Mouse (Mus musculus) intestine, embryonic 15.5 days (tissue): ENCODE results near the gene Stx18. TPM values are rescaled to one million over a fixed set of nuclear protein-coding genes. Genes with fewer than 3 reads are reported as not detected.

Source experiments
- ATAC-seq: fragments of 200-750 bp; cut with Nextera tagmentation; 2 replicates; pipeline ENCODE4 v1.8.0; 2017; ENCODE audit warnings: moderate TSS enrichment, moderate library complexity
- H3K27ac ChIP-seq: fragments of 300-500 bp; sonication (generic); 2 replicates; pipeline ENCODE4 v1.5.1; 2015; ENCODE audit warnings: mild to moderate bottlenecking, inconsistent platforms
- H3K27me3 ChIP-seq: fragments of 300-500 bp; sonication (generic); replicated peaks from 2 replicates; pipeline ENCODE4 v1.6.1; 2015; ENCODE audit warnings: inconsistent platforms
- H3K36me3 ChIP-seq: fragments of 300-500 bp; sonication (generic); 2 replicates; pipeline ENCODE4 v1.6.1; 2015; ENCODE audit warnings: inconsistent platforms
- H3K4me1 ChIP-seq: fragments of 300-500 bp; sonication (generic); replicated peaks from 2 replicates; pipeline ENCODE4 v1.6.1; 2015; ENCODE audit warnings: inconsistent platforms
- H3K4me2 ChIP-seq: fragments of 300-500 bp; sonication (generic); replicated peaks from 2 replicates; pipeline ENCODE4 v1.6.1; 2015; ENCODE audit warnings: mild to moderate bottlenecking, inconsistent platforms
- H3K4me3 ChIP-seq: fragments of 300-500 bp; sonication (generic); replicated peaks from 2 replicates; pipeline ENCODE4 v1.5.1; 2015; ENCODE audit warnings: inconsistent platforms
- H3K9ac ChIP-seq: fragments of 300-500 bp; sonication (generic); 2 replicates; pipeline ENCODE4 v1.6.1; 2015; ENCODE audit warnings: inconsistent platforms
- H3K9me3 ChIP-seq: fragments of 300-500 bp; sonication (generic); 2 replicates; pipeline ENCODE4 v1.6.1; 2016; ENCODE audit warnings: inconsistent platforms
- WGBS: fragments of 180-500 bp; shearing (Covaris S2); methylation state at CpG from one replicate; pipeline ENCODE4 v1.1.7; 2015; 5-methylcytosine and 5-hydroxymethylcytosine counted together
- polyA plus RNA-seq: library from polyadenylated mRNA; unstranded; fragments of >200 nt; fragmentation: Nextera tagmentation; extraction: Ambion mirVana; gene quantifications from 2 replicates; pipeline ENCODE4 v1.2.1, GENCODE M21; 2015

Gene Stx18
- polyA plus RNA-seq: 38.5 and 39.2 TPM in 2 replicates

DNA sequence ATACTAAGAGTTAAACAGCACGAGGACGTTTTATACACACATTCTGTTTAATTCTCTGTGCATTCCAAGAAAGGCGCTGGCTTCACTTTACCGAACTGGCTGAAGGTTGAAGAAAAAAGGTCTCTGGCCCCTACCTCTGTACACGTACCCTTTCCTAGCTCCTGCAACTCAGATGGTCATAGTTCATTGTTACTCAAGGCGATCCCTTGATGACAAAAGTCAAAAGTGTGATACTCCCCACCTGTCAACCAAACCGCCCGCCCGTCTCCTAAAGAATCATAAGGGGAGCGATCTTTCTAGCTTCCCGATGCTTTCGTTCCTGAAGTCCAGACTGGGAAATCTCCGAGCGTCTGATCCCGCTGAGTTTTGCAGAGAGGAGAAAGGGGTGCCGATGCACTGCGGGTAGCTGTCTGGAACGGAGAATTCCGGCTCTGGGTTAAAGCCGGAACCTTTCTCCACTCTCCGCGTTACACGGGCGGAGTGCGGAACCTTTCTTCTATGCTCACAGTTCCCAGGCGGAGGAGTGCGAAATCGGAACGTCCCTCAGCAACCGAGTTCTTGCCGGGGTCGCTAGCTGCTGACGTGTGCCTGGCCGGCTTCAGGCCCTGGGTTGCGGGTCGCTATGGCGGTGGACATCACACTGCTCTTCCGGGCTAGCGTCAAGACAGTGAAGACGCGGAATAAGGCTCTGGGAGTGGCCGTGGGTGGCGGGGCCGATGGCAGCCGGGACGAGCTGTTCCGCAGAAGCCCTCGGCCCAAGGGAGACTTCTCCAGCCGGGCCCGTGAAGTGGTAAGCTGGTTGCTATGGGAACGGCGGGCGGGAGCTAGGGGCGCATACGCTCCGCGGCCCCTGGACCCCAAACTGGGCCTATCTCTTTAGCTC, at the start of gene Stx18:
Stx18 (plus strand) TSS at position 33 of the 883 bp plus-strand sequence.
- H3K4me3 ChIP-seq: peak within 1 kb of the TSS; percentile 96
- H3K9me3 ChIP-seq: no peaks in the 10 kb centered on the region
- under 1% methylated on average over 57 of the region's 57 CpGs for WGBS
- peak; percentile 97 for ATAC-seq
- H3K4me2 ChIP-seq: peak within 1 kb of the TSS; percentile 78
- H3K9ac ChIP-seq: peak within 1 kb of the TSS; percentile 86
- no peaks in the 10 kb centered on the region; the same call in 1 of the 2 replicates for H3K4me1 ChIP-seq
- no peaks in the 10 kb centered on the region for H3K36me3 ChIP-seq
- no peaks in the 10 kb centered on the region for H3K27me3 ChIP-seq
- peak within 1 kb of the TSS; percentile 61 for H3K27ac ChIP-seq

DNA sequence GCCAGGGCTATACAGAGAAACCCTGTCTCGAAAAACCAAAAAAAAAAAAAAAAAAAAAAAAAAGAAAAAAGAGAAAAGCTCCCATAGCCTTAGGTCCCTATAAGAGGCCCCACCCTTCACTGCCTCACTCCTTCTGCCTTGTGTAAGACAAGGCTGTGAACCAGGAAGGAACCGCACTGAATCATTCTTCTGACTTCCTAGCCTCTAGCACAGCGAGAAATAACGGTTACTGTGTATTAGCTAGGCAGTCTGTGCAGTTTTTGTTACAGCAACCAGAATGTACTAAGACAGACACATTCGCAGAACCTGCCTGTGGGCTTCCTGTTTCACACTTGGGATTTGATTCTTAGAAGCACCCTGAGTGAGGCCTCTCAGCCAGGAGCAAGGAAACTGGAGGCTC, 46.2 kb upstream of the Stx18 start:
- 73% methylated on average over 5 of the region's 5 CpGs for whole genome bisulfite sequencing
- no peak overlapping the region for H3K4me3 ChIP-seq
- no peak for ATAC-seq
- H3K4me1 ChIP-seq: no peaks in the 10 kb centered on the region
- H3K27ac ChIP-seq: no peak overlapping the region
- no peak overlapping the region for H3K9ac ChIP-seq
- H3K27me3 ChIP-seq: no peaks in the 10 kb centered on the region
- H3K36me3 ChIP-seq: no peaks in the 10 kb centered on the region
- no peak overlapping the region for H3K4me2 ChIP-seq
- no peaks in the 10 kb centered on the region for H3K9me3 ChIP-seq

- Histone ChIP-seq H3K4me3 (no peak overlapping the region), H3K4me2 (no peak overlapping the region), H3K9ac (no peak overlapping the region), H3K9me3 (no peaks in the 10 kb centered on the region), H3K27ac (no peak overlapping the region), H3K36me3 (no peaks in the 10 kb centered on the region), H3K27me3 (no peaks in the 10 kb centered on the region), H3K4me1 (no peaks in the 10 kb centered on the region)
- 86% methylated on average over 2 of the region's 2 CpGs for WGBS
- ATAC-seq: no peak
These were observed 39.7 kb upstream of the Stx18 start for GRCm38 (mm10) chr5:37998805-37999204.

GRCm38 (mm10) chr5:38002573-38002972, 36.0 kb upstream of the Stx18 start:
- Histone ChIP-seq H3K9me3 (no peaks in the 10 kb centered on the region), H3K9ac (no peak overlapping the region), H3K4me2 (no peak overlapping the region), H3K4me3 (no peak overlapping the region), H3K27me3 (no peaks in the 10 kb centered on the region), H3K27ac (no peak overlapping the region), H3K36me3 (no peaks in the 10 kb centered on the region), H3K4me1 (no peaks in the 10 kb centered on the region)
- no peak for ATAC-seq
- 63% methylated on average over 4 of the region's 4 CpGs for WGBS

- H3K9ac ChIP-seq: no peak overlapping the region
- H3K4me2 ChIP-seq: no peak overlapping the region
- H3K4me3 ChIP-seq: no peak overlapping the region
- 76% methylated on average over 5 of the region's 5 CpGs for WGBS
- ATAC-seq: no peak
- H3K4me1 ChIP-seq: no peaks in the 10 kb centered on the region
- no peaks in the 10 kb centered on the region for H3K9me3 ChIP-seq
- H3K36me3 ChIP-seq: no peaks in the 10 kb centered on the region
- no peak overlapping the region for H3K27ac ChIP-seq
- H3K27me3 ChIP-seq: no peaks in the 10 kb centered on the region
These were observed 33.8 kb upstream of the Stx18 start for GRCm38 (mm10) chr5:38004746-38005145.

DNA sequence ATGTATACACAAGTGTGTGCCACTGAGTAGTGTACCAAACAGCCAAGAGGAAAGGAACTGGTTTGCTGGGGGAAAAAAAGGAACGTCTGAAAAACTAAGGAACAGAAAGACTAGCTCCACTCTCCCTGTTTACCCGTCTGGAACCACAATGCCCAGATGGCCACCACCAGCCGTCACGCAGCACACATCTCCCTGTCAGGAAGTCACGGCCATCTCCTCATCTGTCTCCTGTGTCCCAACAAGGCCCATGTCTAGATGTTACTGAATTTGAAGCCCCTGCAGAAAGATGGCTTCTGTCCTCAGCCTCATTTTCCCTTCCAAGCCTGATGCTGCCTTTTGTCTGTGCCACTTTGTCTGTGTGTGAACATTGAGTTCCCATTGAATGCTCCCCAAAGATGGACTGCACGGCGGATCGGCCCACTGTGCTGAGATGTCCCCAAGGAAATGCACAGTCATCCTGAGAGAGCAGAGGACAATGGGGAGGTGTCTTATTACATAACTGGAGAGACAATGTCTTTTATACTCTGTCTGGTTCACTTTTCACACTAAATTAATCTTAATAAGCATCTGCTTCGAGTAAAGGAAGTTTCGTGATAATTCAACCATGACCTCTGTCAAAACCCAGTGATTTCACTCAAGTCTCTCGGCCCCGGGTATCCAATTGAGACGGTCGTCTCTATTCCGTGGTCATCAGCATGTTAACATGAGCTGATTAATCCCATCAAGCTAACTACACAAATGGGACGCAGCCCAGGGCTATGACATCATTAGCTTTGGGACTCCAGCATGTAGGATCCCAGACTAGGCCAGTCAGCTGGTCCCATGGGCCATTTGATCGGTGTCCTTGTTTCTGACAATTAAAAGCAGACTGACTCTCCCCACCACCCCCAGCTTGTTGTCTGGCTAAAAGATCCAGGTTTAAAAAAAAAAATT, 31.9 kb upstream of the Stx18 start:
- no peaks in the 10 kb centered on the region for H3K4me1 ChIP-seq
- H3K9ac ChIP-seq: no peak overlapping the region
- no peaks in the 10 kb centered on the region for H3K27me3 ChIP-seq
- no peak for ATAC-seq
- H3K4me3 ChIP-seq: no peak overlapping the region
- no peak overlapping the region for H3K27ac ChIP-seq
- H3K9me3 ChIP-seq: no peaks in the 10 kb centered on the region
- H3K4me2 ChIP-seq: no peak overlapping the region
- 80% methylated on average over 17 of the region's 17 CpGs for WGBS
- H3K36me3 ChIP-seq: no peaks in the 10 kb centered on the region

GRCm38 (mm10) chr5:38009071-38009470, 29.5 kb upstream of the Stx18 start:
- WGBS: 81% methylated on average over 4 of the region's 4 CpGs
- H3K9me3 ChIP-seq: no peaks in the 10 kb centered on the region
- no peak for ATAC-seq
- H3K36me3 ChIP-seq: no peaks in the 10 kb centered on the region
- H3K4me2 ChIP-seq: no peak overlapping the region
- no peak overlapping the region for H3K4me3 ChIP-seq
- no peaks in the 10 kb centered on the region for H3K4me1 ChIP-seq
- no peak overlapping the region for H3K9ac ChIP-seq
- no peaks in the 10 kb centered on the region for H3K27me3 ChIP-seq
- no peak overlapping the region for H3K27ac ChIP-seq

DNA sequence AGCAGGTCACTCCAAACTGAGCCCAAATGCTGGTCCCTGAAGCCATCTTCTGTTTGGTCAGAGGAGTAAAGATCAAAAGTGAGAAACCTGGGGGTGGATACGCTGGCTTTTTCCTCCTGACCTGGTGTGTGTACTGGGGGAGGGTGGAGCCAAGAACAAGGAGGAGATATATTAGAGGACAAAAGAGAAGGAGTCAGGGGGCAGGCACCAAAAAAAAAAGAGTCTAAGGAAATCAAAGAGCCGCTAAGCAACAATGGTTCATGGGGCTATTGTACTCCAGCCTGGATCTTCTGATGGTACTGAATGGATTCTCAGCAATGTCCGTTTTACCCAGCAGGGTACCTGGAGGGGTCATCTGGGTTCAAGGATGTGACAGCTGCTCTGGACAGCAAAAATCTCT, 23.6 kb upstream of the Stx18 start:
- H3K9me3 ChIP-seq: no peaks in the 10 kb centered on the region
- no peaks in the 10 kb centered on the region for H3K4me1 ChIP-seq
- H3K4me3 ChIP-seq: no peak overlapping the region
- H3K4me2 ChIP-seq: no peak overlapping the region
- no peak overlapping the region for H3K27ac ChIP-seq
- no peak for ATAC-seq
- H3K27me3 ChIP-seq: no peaks in the 10 kb centered on the region
- H3K9ac ChIP-seq: no peak overlapping the region
- 65% methylated on average over 3 of the region's 3 CpGs for WGBS
- H3K36me3 ChIP-seq: no peaks in the 10 kb centered on the region

- Histone ChIP-seq H3K4me1 (no peaks in the 10 kb centered on the region), H3K9me3 (no peaks in the 10 kb centered on the region), H3K4me3 (no peak overlapping the region), H3K36me3 (no peaks in the 10 kb centered on the region), H3K27ac (no peak overlapping the region), H3K4me2 (no peak overlapping the region), H3K9ac (no peak overlapping the region), H3K27me3 (no peaks in the 10 kb centered on the region)
- no peak for ATAC-seq
- 81% methylated on average over 3 of the region's 3 CpGs for WGBS
These were observed 21.6 kb upstream of the Stx18 start for GRCm38 (mm10) chr5:38016945-38017344.

DNA sequence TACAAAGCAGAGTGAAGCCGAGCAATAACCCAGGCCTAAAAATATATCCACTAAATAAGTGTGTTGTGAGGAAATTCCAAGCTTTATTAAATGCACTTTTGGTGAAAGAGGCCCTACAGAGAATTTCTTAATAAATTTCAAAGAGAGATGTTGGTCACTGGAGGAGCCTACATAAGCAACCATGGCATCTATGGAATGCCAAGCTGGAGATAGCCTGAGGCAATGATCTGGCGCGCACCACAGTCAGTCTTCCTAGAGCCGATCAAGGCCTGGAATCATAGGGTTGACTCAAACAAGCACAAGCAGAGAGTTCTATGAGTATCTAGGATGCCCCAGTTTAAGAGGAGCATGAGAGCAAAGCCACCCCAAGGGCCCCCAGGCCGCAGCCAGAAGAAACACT, 10.9 kb upstream of the Stx18 start:
- Histone ChIP-seq H3K4me1 (no peaks in the 10 kb centered on the region), H3K4me3 (no peak overlapping the region), H3K27me3 (no peaks in the 10 kb centered on the region), H3K27ac (no peak overlapping the region), H3K4me2 (no peak overlapping the region), H3K36me3 (no peaks in the 10 kb centered on the region), H3K9ac (no peak overlapping the region), H3K9me3 (no peaks in the 10 kb centered on the region)
- no peak for ATAC-seq
- WGBS: 77% methylated on average over 5 of the region's 5 CpGs

- Histone ChIP-seq H3K36me3 (no peaks in the 10 kb centered on the region), H3K4me3 (peak overlapping the region; percentile 96), H3K9me3 (no peaks in the 10 kb centered on the region), H3K27me3 (no peaks in the 10 kb centered on the region), H3K27ac (no peak overlapping the region), H3K4me1 (no peaks in the 10 kb centered on the region; the same call in 1 of the 2 replicates), H3K4me2 (peak overlapping the region; percentile 78), H3K9ac (peak overlapping the region; percentile 86)
- ATAC-seq: no peak
- 19% methylated on average over 9 of the region's 9 CpGs for WGBS
These were observed 268 bp upstream of the Stx18 start for GRCm38 (mm10) chr5:38038274-38038673.

- no peak; the same call in 1 of the 2 replicates for ATAC-seq
- H3K4me1 ChIP-seq: no peaks in the 10 kb centered on the region; the same call in 1 of the 2 replicates
- H3K27ac ChIP-seq: no peak overlapping the region
- H3K9ac ChIP-seq: peak overlapping the region; percentile 86
- no peaks in the 10 kb centered on the region for H3K9me3 ChIP-seq
- H3K27me3 ChIP-seq: no peaks in the 10 kb centered on the region
- H3K4me3 ChIP-seq: peak overlapping the region; percentile 96
- H3K4me2 ChIP-seq: peak overlapping the region; percentile 78
- 24% methylated on average over 9 of the region's 9 CpGs for WGBS
- no peaks in the 10 kb centered on the region for H3K36me3 ChIP-seq
These were observed 1.3 kb downstream of the Stx18 start for GRCm38 (mm10) chr5:38039796-38040195.
